Mouse (Mus musculus) activated CD4-positive, CD25-positive, alpha-beta regulatory T cell, adult 4 months (primary cell): ENCODE data around the gene Upp1. TPM values are rescaled to one million over a fixed set of nuclear protein-coding genes. Genes with fewer than 3 reads are reported as not detected.

ENCODE experiments used
- ATAC-seq: one replicate; pipeline ENCODE4 v1.8.0; 2017
- polyA plus RNA-seq, 2 experiments: library from polyadenylated mRNA; unstranded; fragments of 100-300 nt; shearing (Covaris generic); gene quantifications; one replicate each; pipeline ENCODE4 v1.2.1; 2017

Upp1 gene
- polyA plus RNA-seq, 2 experiments from 2014 or later, result 0.41 TPM; not detected in 1

- ATAC-seq, result no peak
These were observed 49.4 kb downstream of the Upp1 start for GRCm38 (mm10) chr11:9167331-9167730.

- ATAC-seq, result no peak
These were observed 63.6 kb downstream of the Upp1 start for GRCm38 (mm10) chr11:9181477-9181876.

Other genes starting within 250 kb of the Upp1 start
- not detected for gene Pkd1l1, start 144.8 kb upstream of the Upp1 start, polyA plus RNA-seq
- gene Hus1, start 106.9 kb upstream of the Upp1 start, polyA plus RNA-seq, result 1 to 10 TPM; 6.9 to 7.6 TPM
- not detected for gene Gm11992, start 69.5 kb upstream of the Upp1 start, polyA plus RNA-seq
- not detected for gene Sun3, start 69.1 kb upstream of the Upp1 start, polyA plus RNA-seq
- gene Abca13, start 73.8 kb downstream of the Upp1 start, polyA plus RNA-seq, result under 1 TPM in 1 of 2 experiments, not detected in 1; 0.03 TPM